Mouse (Mus musculus): ENCODE measurements at regions not wholly inside any gene's neighbourhood (a gene's known extent, or its start where the extent isn't known, plus 50 kb on each side); places are given as distances from the start of the nearest gene placed in this dataset.
A peak's percentile ranks its signal among the peaks of the same experiment; 100 is the strongest.

DNA sequence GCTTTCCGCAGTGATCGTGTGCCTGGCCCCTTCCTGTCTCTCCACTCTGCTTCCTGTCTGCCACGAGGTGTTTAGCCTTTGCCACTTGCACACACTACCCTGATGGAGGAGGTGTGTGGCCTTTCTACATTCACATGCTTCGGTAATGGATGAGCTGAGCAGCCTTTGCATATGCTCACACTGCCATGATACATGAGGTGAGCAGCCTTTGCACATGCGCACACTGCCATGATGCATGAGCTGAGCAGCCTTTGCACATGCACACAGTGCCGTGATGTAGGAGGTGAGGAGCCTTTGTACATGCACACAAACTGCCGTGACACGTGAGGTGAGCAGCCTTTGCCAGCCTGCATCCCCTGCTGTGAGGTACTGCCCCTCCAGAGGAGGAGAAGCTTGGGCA, 58.3 kb downstream of the Erv3 start:
- no peak for DNase-seq (ENCODE audit: low spot score in 2 of 2)

DNA sequence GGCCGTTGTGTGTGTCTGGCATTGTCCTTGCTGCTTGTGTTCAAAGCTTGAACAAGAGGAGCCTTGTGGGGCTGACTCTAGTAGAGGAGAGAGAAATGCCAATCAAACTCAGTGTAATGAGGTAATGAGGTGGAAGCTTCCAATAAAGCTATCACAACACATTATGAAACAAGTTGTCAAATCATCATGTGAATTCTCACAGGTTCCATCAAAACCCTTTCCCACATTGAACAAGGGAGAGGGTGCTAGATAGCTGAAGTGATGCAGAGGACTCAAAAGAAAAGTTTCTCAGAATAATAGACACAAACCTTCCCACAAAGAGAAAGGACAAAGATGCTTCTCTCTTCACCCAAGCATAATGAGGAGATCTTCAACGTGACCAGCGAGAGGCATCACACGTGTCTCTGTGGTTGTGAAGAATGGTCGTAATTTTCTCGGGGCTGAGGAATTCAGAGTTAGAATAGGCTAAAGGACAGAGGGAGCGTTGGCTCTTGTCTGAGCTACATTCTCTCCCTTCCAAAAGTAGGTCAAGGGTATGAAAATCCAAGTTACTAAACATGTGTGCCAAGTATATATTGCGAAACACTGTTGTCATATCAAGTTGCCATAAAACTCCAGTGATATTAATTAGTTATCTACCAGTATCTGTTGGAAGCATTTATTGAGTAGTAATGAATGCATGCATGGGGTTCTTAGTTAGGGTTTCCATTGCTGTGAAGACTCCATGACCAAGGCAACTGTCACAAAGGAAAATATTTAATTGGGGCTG, 59.2 kb downstream of the Erv3 start:
- no peak for DNase-seq (ENCODE audit: low spot score in 2 of 2)

DNA sequence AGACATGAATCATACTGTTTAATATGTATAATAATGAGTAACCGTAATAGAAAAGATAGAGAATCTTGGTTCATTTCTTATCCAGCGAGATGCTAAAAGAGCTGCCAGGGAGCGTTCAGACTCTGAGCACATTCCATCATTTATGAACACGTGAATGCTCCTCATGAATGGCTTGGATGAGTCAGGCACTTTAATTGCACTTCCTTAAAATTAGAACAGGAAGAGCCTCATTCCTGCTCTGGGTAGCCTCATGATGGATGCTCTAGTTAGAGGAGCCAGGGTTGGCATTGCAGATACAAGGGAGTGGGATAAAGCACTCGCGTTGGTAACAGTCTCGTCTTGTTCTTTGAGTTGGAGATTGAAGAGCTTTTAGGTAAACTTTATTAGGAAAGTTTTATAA, 60.1 kb downstream of the Erv3 start:
- no peak for DNase-seq (ENCODE audit: low spot score in 2 of 2)

DNA sequence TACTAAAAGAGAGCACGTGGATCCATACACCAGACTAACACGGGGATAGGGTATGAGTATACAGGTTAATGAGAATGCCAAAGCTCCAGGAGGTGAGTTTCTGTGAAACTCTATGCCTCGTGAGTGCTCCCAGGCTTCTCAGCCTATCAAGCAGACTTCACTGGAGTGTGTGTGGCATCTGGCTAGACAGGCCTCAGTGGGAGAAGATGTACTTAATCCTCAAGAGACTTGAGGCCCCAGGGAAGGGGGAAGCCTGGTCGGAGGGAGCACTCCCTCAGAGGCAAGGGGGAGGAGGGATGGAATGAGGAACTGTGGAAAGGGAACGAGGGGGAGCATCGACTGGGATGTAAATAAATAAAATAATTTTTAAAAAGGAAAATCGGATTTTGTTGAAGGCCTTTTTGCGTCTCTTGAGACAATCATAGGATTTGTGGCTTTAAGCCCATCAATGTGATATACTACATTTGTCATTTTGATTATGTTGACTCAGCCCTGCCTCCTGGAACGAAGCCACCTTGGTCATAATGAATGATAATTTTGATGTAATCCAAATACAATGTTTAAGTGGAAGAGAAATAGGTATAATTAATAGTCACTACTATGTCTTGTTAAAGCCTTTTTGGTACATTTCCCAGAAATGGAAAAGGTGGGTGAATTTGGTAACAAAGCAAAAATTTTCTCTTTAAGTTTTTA, 62.4 kb downstream of the Erv3 start:
- no peak for DNase-seq (ENCODE audit: low spot score in 2 of 2)

DNA sequence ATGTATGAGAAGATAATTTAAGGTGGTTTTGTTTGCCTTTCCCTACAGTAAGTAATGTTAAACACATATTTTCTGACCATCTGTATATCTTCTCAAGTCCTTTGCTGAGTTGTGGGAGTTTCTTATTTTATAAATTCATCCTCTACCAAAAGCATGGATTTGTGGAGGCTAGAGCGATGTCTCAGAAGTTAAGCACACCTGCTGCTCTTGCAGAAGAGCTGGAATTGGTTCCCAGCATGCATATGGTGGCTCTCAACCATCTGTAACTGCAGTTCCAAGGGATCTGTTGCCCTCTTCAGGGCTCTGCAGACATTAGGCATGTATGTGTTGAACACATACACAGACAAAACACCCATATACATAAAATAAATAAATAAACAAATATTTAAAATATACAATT, 84.2 kb downstream of the Erv3 start:
- no peak for DNase-seq (ENCODE audit: low spot score in 2 of 2)

DNA sequence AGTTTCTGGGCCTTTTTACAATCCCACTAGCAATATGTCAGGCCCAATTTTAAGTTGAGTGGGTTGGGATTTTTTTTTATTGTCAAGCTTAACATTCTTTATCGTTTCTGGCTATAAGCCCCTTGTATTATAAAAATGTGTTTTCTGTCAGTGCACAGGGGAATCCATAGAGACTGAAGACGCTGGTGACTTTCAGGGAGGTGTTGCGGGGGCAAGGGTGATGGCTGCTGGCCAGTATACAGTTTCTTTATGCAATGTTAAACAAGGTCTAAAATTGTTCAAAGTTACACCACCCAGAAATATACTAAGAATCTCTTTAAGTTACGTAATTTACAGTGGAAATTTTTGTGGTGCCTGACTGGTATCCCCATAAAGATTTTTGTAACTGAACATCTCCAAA, 85.9 kb downstream of the Erv3 start:
- DNase-seq (ENCODE audit: low spot score in 2 of 2) = no peak

DNA sequence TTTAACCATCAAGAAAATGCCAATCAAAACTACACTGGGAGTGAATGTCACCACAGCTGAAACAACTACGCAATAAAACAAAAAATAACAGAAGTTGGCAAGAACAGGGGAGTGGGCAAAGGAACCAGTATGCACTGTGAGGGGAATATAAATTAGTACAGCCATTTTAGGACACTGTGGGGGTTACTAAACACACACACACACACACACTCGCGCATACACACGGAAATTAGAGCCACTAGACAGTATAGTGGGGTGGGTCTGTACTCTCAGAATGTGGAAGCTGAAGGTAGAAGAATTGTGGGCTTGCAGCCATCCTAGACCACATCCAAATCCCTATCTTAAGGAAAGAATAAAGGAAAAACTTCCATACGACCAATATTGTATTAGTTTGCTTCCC, 87.4 kb downstream of the Erv3 start:
- DNase-seq (ENCODE audit: low spot score in 2 of 2) = no peak

DNA sequence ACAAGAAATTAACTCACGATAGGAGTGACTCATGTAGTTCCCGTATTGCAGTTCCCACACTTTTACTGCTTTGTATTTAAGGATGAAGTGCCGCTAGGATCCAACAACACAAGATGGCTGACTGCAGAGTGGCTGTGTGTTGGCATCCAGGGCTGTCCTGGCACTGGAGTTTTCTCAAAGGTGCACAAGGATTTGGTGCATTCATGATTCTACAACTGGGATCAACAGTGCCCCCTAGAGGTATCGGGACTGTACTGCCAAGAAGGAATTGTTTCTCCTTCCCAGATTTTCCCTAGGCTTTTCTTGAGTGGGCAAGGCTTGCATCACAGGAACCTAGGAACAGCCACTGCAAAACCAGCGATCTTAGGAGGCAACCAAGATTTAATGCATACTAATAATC, 88.7 kb downstream of the Erv3 start:
- no peak for DNase-seq (ENCODE audit: low spot score in 2 of 2)

DNA sequence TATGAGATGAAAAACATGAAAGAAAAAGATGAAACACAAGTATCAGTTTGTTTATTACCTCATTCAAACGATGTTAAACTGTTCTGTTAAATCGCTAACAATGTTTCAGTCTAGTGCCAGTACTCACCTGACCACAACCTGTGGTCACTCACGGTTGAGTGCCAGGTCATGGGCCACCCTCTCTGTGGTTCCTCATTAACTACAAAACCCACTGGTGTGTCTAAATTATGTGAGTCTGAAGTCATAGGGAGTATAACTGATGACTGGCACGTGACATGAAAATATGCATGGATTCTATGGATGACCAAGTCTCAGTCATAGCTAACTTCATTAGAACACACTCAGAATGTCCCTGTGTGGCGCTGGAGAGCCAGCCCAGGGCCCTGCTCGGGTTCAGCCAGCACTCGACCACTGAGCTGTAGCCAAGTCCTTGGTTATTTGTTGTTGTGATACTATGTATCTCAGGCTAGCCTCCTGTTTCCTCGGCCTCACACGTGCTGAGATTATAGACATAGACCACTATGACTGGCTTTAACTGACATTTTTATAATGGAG, 89.8 kb downstream of the Erv3 start:
- DNase-seq (ENCODE audit: low spot score in 2 of 2) = no peak

DNA sequence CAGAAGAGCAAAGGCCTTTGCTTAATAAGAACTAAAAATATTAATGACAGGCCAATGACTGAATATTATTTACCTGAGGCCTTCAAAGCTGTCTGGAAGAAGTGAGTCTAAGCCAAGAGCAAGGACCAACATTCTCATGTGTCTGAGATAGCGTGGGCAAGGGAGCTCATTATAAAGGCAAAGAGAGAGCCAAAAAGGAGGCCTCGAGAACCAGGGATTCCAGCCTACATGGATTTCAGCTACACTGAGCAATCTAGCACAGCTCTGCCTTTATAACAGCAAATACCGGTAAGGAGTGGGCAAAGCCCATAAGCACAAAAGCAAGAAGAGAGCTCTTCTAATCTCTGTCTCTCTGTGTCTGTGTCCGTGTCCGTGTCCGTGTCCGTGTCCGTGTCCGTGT, 93.0 kb downstream of the Erv3 start:
- DNase-seq (ENCODE audit: low spot score in 2 of 2) = no peak

DNA sequence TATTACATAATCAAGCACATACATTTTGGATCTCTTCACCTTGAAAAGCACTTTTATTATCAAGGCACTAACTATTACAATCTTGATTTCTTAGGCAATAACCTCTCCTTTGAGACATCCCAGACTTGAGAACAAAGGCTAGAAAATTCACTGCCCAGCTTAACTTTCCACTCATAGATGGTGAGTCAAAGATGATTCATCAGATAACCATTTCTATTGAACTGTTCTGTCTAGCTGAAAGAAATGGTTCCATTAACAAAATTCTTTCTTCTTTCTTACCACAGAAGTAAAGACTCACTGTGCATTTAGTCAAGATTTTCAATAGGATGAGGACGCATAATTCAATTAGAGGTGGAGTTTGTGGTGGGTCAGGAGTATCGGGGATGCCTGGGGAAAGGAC, 98.0 kb downstream of the Erv3 start:
- no peak for DNase-seq (ENCODE audit: low spot score in 2 of 2)

DNA sequence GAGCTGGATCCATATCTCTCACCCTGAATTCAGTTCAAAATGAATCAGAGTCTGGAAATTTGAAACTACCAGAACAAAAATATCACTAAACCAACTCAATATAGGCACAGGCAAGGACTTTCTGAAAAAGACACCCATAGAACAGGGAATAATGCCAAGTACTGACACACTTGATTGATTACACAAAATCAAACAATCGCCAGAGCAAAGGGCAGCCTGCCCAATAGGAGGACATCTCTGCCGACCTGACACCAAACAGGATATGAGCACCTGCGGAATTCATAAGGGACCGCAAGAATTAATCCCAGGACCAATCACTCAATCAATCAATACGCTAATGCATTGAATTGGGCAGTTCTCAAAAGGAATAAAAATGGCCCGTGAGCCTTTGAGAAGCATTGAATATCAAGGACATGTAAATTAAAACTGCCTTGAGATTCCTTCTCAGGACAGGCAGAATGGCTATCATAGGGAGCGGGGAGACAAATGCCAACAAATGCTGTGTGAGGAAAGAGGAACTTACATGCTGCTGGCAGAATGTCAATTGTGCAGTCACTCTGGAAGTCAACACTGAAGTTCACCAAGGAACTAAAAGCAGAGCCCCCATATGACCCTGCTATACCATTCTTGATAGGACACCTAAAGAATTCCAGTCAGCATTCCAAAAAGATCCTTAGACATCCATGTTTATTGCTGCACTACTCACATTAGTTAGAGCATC, 102.2 kb downstream of the Erv3 start:
- no peak for DNase-seq (ENCODE audit: low spot score in 2 of 2)

DNA sequence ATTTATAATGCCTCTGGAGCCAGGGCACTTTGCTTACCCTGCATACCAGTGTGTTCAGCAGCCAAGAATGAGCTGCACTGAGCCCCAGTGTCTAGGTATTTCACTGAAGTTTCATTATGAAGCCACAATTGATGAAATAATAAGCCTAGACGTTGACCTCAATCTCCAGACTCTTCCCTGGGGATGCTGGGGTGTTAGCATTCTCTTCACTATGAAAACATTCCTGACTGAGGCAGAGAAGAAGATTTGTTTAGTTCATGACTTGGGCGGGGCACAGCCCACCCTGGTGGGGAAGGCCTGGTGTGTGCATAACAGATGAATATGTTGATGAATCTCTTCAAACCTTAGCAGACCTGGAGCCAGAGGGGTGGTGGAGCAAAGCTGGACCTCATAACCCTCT, 104.4 kb downstream of the Erv3 start:
- DNase-seq (ENCODE audit: low spot score in 2 of 2) = no peak

DNA sequence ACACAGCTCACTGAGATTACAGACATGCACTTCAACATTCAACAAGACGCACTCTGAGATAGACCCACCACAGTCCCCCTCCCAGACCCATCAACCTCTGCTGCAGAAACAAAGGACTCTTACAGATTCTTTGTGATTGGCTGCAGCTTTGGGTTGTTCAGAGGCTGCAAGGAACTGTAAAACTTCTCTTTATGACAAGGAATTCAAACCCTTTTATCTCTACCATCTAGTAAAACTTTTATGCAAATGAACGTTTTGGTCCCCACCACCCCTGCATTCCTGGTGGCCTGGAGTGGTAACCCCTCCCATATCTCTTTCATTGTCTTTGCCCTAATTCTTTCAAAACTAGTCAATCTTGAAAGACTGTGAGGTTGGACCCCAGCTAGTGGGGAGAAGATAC, 106.1 kb downstream of the Erv3 start:
- DNase-seq (ENCODE audit: low spot score in 2 of 2) = no peak

DNA sequence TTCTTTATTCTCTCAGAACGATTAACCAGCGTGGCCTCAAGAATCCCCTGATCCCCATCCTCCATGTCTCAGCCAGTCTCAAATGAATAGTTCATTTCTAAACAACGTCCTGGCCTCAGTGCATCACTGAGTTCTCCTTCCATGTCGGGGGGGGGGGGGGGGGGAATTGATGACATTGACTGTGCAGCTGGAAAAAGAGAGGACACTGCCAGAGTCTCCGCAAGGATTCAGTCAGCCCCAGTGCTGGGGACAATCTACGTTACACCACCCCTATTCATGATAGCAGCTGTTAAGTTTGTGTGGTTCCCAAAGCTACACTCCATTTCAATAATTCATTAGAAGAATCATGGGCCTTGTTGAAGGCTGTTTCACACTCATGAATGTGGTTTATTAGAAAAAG, 108.9 kb downstream of the Erv3 start:
- DNase-seq (ENCODE audit: low spot score in 2 of 2) = no peak

DNA sequence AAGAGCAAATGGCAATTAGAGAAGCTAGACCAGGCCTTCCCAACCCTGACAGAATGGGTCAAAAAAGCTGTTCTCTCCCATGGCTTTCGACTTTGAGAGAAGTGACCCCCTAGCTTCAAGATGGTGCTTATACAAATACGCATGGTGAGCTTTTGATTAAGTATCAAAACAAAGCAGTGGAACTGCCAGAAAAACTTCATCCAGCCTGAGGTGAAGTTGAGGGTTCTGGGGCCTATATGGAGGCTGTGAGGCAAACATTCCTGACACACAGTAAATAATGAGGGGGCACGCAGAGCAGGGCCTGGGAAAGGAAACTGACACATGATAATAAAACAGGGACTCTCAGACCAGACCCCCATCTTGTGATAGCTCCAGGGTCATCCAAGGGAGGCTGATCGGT, 109.3 kb downstream of the Erv3 start:
- DNase-seq (ENCODE audit: low spot score in 2 of 2) = no peak

DNA sequence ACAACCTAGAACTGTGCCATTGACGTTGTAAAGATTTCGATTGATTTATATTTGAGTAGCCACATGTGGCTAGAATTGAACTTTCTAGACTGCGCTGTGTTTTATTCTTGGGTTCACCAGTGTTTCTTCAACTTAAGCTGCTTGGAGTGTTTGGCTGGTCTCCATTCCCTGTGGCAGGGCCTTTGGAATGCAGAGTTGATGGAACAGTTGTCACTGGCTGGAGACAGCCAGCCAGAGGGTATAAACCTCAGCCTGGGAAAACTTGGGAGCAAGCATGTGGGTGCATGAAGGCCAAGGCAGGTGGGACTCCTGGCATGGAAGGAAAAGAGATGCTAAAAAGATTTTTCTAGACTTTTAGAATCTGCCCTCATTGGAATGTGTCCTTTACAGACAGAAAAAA, 109.8 kb downstream of the Erv3 start:
- DNase-seq (ENCODE audit: low spot score in 2 of 2) = peak in 1 of 2 experiments; percentile 3

DNA sequence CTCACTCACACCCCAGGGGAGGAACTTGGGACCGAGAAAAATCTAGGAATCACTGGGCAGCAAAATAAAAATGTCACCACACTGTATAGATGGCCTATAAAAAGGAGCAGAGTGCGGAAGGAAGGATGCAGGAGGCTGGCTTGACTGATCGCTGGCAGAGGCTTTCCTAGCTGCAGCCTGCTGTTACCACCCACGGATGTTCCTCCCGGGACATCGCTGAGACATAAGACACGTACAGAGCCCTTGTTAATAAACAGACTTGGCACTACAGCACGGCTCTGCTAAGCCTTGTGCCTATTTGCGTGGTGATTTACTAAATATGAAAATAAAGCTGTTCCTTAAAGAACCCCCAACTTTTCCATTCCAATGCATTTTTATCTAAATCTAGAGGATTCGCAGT, 110.8 kb downstream of the Erv3 start:
- no peak for DNase-seq (ENCODE audit: low spot score in 2 of 2)

DNA sequence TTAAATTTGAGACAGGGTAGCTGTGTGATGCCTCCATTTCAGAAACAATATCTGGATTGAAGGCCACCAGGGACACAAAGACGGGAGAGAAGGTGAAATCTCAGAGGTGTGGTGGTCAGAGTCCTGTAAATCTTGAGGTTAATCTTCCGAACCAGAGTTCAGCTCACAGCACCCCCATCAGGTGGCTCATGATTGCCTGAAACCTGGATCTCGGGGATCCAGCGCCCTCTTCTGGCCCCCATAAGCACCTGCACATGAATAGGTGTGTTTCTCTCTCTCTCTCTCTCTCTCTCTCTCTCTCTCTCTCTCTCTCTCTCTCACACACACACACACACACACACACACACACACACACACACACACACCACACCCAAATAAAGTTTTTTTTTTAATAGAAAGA, 111.8 kb downstream of the Erv3 start:
- no peak for DNase-seq (ENCODE audit: low spot score in 2 of 2)

DNA sequence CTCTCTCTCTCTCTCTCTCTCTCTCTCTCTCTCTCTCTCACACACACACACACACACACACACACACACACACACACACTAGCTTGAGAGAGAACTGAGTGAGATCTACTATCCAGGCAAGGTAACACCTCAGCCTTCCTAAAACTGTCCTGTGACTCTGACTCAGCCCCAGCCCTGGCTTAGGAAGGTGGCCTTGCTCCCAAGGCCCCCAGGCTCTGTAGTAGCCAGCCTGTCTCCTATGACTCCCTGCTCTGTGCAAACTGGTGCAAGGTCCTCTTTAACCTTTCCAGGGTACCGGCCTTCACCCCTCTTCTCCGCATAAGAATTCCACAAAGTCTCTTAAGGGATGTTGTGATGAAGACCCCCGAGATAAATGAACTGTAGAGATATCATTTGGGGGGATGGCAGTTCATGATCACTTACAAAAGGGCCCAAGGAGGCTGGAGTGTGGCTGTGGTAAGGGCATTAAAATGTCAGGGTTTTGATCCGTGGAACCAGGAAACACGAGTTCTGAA, 114.1 kb downstream of the Erv3 start:
- DNase-seq (ENCODE audit: low spot score in 2 of 2) = no peak

DNA sequence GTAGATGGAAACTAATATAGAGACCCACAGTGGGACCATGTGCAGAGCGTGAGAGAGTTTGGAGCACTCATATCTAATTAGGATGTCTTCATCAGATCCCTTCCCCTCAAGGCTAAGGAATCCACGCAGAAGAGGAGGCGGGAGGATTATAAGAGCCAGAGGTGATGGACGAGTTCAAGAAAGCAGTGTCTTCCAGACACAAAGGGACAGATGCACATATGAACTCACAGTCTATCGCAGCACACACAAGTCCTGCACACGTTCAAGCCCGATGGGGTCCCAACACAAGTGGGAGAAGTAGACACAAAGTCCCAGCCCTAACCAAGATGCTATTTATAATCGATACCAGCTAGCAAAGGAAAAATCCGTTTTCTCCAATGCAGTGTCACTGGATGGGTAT, 114.6 kb downstream of the Erv3 start:
- no peak for DNase-seq (ENCODE audit: low spot score in 2 of 2)

DNA sequence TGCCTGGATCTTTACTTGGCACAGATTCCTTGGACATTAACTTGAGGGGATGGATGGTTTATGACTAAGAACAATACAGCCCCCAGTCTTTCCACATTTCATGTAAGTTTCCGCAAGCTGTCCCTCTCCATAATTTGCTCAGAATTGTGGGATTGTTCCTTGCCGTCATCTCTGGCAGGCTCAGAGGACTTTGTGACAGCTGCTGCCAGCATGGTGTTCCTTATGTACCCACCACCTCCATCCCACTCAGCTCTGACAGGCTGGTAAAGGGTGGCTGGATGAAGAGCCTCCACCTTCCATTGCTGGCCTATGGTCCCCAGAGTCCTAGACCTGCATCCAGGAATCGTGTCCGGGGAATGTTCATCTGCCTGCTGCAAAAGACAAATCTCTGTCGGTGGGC, 119.1 kb downstream of the Erv3 start:
- DNase-seq (ENCODE audit: low spot score in 2 of 2) = no peak

DNA sequence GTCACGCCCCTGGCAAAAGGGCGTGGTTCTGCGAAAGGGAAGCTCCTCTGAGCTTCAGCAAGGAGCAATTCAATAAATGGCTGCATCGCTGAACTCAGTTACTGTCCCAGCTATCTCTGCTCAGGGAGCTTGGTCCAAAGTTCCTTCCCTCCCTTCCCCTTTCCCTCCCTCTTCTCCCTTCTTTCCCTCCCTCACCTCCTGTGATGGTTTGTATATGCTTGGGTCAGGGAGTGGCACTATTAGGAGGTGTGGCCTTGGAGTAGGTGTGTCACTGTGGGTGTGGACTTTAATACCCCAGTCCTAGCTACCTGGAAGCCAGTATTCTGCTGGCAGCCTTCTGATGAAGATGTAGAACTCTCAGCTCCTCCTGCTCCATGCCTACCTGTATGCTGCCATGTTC, 120.5 kb downstream of the Erv3 start:
- DNase-seq (ENCODE audit: low spot score in 2 of 2) = no peak
